Mouse (Mus musculus) ovary, postnatal 14 days (tissue): ENCODE measurements around the gene Selenoh.

ENCODE experiments used
- DNase-seq: peaks from one replicate; pipeline ENCODE4 v3.0.0; 2022; ENCODE audit warnings: low spot score

Gene Selenoh

GRCm38 (mm10) chr2:84670569-84670933 is at the start of gene Selenoh:
Gene Selenoh (minus strand): TSS chr2:84670770.
- DNase-seq, result peak; percentile 69

GRCm38 (mm10) chr2:84717357-84717756 is 46.8 kb upstream of the Selenoh start:
- DNase-seq, result no peak

DNA sequence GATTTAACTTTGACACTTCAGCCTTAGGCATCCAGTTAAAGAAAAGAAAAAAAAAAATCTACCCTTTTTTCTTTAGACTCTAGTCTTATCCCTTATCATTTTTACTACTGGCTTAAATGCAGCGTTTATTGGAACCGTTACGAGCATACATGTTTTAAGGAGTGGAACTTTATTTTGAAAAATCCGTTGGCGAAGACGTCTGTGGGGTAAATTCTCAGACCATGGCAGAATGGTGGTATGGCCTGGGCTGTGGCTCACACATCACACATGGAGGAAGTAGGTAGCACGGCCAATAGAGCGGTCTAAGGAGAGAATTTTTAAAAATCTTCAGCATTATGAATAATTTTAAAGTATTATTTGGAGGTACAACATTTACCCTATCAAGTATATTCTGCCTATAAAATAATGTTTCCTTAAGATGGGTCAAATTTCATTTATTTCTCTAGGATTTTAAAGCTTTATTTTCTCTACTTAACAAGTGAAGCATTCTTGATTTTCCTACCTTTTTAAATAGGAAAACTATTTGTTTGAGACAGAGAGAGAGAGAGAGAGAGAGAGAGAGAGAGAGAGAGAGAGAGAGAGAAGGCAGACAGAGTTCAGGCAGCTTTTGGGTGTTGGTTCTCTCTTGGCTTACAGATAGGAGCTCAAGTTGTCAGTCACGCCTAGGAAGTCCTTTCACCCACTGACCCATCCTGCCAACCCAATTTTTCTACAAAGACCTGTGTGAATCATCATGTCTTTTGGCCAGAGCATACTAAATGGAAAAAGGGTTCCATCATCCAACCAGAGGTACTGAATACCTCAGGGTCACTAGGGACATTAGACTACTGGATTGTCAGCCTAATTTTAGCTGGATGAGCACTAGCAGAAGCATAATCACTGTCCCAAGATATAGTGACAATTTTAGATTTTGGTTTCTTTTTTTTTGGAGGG is 46.1 kb upstream of the Selenoh start:
- no peak for DNase-seq

- DNase-seq, result no peak
These were observed 45.2 kb upstream of the Selenoh start for GRCm38 (mm10) chr2:84715562-84716361.

DNA sequence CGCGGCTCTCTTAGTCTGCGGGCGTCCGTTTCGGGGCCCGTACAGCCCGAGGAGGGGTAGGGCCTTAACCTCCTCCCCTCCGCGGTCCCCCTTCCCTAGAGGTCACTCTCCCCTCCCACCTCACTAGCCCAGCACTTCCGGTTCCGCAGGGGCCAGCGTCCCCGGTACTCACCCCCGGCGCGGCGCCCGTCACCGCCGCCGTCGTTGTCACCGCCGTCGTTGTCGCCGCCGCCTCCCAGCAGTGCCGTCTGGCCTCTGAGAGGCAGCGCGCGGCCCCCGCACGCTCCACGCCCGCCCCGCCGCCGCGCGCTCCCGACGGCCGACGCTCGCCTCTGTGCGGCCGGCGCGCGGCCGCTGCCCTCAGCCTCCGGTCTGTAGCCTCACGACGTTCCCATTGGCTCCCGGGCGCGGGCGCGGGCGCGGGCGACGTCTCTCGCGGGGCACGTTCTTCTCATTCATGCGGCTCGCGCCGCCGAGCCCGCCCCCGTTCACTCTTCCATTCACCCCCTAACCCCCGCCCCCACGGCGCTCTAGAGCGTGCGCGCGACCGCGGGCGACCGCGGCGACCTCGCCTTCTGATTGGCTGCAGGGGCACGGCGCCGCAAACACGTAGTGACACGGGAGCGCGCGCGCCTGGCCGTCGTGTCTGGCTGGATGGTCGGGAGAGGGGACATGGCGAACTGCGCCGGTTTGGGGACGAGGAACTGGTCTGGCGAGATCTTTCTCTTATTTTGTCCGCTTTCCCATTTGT is 44.4 kb upstream of the Selenoh start, which contains the start of gene Zdhhc5:
TSS of gene Zdhhc5 (minus strand) at position 370 of the 751 bp plus-strand sequence.
- peak; percentile 98 for DNase-seq

DNA sequence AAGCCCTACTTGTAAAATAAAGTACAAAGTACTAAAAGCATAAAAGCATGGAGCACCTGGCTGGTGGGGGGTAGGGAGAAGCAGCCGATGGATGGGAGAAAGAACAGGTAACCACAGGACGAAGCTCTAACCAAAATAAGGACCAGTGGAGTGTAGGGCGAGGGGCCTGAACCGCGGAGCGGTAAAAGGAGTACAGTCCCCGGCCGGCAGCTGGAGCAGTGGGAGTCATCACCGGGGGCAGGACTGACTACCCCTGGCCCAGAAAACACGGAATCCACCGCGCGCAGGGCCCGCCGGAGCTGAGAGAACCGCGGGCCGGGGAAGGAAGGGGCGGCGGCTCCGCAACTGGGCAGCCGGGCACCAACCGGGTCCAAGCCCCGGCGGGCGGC is 43.8 kb upstream of the Selenoh start:
- no peak for DNase-seq

GRCm38 (mm10) chr2:84711898-84712297 is 41.3 kb upstream of the Selenoh start:
- DNase-seq, result no peak

DNA sequence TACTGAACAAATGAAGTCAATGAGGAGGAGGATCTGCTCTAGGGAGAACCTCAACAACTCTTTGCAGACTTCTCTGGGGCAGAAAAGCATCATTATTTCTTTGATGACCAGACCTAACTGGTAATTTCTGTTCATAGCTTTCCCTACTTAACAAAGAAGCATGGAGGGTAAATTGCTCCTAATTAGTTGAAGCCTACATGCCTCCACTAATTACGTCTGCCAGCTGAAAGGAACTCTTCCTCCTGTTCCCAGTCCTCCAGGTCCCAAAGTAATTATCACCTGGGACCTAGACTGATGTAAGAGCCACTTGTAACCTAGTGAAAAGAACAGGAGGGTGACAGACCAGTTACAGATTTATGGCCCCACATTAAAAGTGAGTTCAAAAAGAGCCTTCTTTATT is 37.0 kb upstream of the Selenoh start:
- no peak for DNase-seq

- DNase-seq, result no peak
These were observed 34.7 kb upstream of the Selenoh start for GRCm38 (mm10) chr2:84705295-84705694.

GRCm38 (mm10) chr2:84704329-84704728 is 33.8 kb upstream of the Selenoh start:
- no peak for DNase-seq

DNA sequence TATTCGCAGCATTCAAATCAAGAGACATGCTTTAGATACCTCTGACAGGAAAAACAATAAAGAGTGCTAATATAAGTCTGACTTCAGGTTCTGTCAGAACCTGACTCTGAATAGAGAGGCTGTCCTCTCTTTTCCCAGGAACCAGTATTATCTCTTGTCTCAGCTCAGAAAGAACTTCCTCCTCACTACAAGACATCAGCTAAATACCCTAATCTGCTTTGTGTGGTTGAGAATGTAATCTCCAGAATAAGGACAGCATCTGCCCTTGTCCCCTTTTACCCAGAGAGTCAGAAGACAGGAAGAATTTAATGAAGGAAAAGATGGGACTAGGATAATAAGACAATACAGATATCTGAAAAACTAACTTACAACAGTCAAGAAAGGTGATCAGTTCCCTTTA is 32.9 kb upstream of the Selenoh start:
- DNase-seq, result no peak

DNA sequence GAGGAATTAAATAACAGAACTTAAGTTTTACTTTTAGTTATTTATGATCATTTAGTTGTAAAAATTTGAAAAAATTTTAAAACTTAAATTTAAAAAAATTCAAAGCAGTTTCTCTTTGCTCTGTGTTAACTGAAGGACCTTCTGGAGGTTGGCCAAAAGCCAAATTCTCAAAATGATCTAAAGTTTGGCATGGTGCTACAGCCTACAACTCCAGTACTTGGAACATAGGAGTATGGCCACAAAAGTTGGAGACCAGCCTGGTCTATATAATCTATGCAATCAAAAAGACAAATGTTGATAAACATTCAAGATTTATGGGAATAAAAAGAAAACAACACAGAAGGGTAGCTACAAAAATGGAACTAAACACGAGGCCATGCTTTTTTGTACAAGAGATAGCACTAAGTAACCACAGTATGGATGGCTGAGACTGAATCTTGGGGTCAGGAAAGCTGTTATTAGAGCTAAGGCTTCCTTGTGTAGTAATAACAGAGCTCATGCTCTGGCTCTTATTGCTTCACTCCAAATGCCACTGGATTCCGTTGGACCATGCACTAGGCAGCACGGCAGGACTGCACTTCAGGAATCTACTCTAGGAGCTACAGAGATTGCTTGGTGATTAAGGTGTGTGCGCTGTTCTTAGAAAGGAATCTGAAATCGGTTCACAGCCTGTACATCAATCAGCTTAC is 24.6 kb upstream of the Selenoh start:
- DNase-seq, result no peak

DNA sequence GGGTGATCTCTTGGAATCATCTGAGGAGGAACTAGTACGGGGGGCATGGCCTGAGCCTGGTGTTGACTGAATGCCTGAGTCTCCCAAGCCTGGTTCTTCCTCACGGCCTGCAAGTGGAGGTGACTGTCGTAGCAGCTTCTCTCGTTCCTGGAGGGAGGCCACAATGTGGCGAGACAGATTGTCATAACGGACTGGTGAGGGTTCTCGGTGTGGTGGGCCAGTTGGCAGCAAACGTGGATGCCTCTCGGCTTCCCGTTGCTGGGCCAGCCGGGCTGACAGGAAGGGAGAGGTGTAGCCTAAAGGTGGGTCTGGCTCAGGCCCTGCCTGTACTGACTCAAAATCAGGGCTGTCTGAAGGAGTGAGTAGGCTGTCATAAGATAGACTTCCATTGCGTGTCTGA is 19.5 kb upstream of the Selenoh start:
- no peak for DNase-seq

DNA sequence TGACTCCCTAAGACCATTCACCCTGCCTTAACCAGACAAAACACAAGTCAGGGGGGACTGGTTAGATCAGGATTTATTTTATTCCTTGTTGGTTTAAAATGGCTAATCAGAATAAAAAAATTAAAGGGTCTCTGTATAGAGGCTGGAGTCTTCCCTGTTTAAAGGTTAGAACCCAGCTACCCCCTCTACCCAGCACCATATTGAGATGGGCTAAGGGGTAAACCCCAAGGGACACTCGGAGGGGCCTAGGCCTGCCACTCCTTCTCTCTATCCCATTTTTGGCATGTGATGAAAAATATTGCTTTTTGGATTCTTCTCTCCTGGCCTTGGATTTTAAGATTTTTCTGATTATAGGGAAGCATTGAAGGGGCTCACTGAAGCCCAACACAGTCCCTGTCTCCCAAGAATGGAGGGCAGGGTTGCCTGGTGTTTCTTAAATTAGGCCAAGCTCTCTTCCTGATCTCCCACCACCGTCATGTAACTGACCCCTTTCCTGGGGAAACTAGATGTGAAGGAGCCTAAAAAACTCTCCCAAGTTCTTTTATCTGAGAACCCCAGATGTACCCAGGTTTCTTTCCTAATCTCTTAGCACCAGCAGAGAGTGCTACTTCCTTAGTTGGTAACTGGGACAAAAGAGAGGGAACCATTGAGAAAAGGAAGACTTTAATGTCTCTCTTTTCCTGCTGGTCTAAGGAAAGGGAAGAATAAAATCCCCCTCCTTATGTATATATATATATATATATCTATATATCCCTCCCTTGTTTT is 17.7 kb upstream of the Selenoh start:
- DNase-seq, result no peak

DNA sequence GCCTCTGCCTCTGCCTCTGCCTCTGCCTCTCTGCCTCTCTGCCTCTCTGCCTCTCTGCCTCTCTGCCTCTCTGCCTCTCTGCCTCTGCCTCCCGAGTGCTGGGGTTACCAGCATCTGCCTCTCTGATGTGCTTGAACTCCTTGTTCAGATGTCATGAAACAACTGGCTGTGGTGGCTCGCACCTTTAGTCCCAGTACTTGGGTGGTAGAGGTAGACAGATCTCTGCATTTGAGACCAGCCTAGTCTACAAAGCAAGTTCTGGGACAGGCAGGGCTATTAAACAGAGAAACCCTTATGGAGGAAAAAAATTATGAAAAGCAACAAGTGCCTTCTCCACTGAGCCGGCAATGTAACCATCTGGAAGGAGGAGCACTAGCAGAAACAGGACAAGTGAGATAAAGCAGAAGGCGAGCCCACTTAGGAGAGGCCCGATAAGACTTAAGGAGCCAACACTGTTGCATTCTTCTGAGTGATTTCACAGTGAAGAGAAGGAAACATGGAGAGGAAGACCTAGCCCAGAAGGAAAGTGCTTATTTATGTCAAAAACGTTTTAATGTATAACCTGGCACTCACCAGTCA is 12.1 kb upstream of the Selenoh start:
- DNase-seq, result no peak

DNA sequence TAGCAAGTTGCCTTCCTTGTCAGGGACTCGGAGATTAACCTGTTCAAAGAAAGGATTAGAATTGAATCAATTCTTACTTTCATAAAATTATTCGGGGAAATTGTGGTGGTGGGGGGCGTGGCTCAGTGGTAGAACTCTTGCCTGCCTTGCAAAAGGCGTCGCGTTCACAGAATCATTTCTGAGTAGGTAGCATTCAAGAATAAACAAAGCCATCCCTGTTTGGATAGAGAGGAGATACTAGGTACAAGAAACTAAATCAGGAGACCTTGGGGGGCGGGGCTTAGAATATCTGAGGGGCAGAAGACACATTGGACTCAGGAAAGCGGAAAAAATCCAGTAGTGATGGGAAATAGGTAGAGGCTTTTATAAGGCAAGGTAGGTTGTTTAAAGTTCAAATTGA is 8.4 kb upstream of the Selenoh start, which contains the start of gene Tmx2:
TSS of gene Tmx2 (minus strand) at position 125 of the 400 bp plus-strand sequence.
- DNase-seq, result no peak

DNA sequence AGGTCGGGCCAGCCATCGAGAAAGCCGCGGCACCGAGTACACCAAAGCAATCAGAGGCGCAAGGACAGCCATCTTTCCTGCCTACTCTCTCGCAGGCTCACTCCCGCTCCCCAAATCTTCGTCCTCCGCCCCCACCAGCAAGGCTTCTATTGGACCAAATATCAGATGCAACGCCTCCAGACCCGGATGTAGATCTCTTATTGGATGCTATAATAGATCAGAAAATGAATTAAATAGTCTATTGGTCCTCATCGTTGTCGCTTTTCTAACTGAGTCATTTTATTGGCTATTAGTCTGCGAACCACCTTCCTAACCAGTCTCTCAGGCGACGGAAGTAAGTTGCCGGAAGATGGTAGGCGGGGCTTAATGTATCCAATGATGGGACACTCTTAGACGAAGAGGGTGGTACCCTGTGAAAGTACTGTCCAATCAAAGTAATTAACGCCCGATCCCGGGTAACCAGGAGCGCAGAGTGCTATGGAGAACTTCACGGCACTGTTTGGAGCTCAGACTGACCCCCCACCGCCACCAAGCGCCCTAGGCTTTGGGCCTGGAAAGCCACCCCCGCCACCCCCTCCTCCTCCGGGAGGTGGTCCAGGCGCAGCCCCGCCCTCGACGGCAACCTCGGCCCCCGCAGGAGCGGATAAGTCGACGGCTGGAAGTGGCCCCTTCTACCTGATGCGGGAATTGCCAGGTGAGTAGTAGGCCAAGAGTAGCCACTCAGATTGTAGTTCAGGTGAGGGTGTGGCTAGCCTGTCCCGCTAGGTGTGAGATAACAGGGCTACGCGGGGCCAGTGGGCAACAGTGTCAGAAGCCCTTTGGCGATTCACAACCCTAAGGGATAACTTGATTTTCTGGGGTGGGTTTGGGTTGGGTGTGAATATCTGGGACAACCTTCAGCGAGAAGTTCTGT is 7.7 kb upstream of the Selenoh start, which contains the start of the genes Gm28635 and Med19:
TSS of gene Gm28635 (minus strand) at position 74 of the 913 bp plus-strand sequence.
TSS of gene Med19 (plus strand) at position 435 of the 913 bp plus-strand sequence.
- DNase-seq, result peak; percentile 77

DNA sequence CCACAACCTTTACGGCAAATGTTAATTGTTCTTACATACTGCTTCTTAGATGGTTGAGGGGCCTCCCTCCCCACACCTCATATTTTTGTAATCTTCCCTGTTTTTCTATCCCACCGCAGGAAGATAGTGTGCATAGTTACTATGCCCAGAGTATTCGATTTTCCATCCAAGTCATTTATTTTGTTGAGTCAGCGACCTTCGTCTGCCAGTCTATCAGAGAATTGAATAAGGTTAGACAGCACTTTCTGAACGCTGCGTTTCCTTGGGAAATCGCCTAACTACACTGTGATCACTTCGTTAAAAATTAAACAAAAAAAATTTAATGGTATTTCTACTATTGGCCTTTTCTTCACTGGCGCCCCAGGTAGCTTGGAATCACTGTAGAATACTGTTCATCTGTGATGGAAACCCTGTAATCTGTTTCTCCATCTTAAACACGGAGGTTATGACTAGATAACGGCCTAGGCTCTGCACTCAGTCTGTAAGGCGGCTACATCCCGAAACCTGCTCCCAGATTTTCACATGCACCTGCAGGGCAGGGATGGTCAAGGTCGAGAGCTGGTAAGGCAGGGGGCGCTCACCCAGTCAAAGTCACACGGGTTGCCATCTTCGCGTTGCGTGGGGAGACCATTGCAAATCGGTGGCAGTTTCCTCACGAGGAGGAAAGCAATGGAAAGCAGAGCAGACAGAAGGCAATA is 6.8 kb upstream of the Selenoh start:
- DNase-seq, result no peak
